Mouse (Mus musculus) cortical plate, adult 2 months (tissue): ENCODE measurements at regions not wholly inside any gene's neighbourhood (a gene's known extent, or its start where the extent isn't known, plus 50 kb on each side); places are given as distances from the start of the nearest gene placed in this dataset.

Experiments used
- H3K27ac ChIP-seq: fragments of 200-500 bp; 2 replicates; pipeline ENCODE4 v1.5.1; 2012; ENCODE audit warnings: low read length, control low read depth, inconsistent platforms; ENCODE audit not compliant: insufficient read depth
- H3K4me1 ChIP-seq: fragments of 200-500 bp; 2 replicates; pipeline ENCODE4 v1.6.1; 2011; ENCODE audit warnings: low read length; ENCODE audit not compliant: control insufficient read depth, insufficient read depth
- H3K4me3 ChIP-seq: fragments of 200-500 bp; 2 replicates; pipeline ENCODE4 v1.5.1; 2011; ENCODE audit warnings: mild to moderate bottlenecking, low read length, control low read depth; ENCODE audit not compliant: insufficient read depth
- CTCF ChIP-seq: fragments of 200-500 bp; IDR thresholded peaks from 2 replicates; pipeline ENCODE4 v1.5.1; 2011; ENCODE audit warnings: mild to moderate bottlenecking, control low read depth, low read length; ENCODE audit not compliant: insufficient read depth; ENCODE audit errors: extremely low read depth

- no peak overlapping the region for H3K4me3 ChIP-seq
- no peak for TF ChIP-seq CTCF
- H3K4me1 ChIP-seq, result peaks cover 14% of the 10 kb centered on the region
- H3K27ac ChIP-seq, result no peak overlapping the region
These were observed 50.7 kb upstream of the Tarbp1 start for GRCm38 (mm10) chr8:126525575-126525974.
